Mouse (Mus musculus) hindbrain, postnatal 0 days (tissue): ENCODE measurements around the gene Pkp3. TPM values are rescaled to one million over a fixed set of nuclear protein-coding genes. Genes with fewer than 3 reads are reported as not detected.
A peak's percentile ranks its signal among the peaks of the same experiment; 100 is the strongest.

Source experiments
- ATAC-seq: fragments of 200-750 bp; cut with Nextera tagmentation; 2 replicates; pipeline ENCODE4 v1.8.0; 2017; ENCODE audit warnings: mild to moderate bottlenecking, moderate TSS enrichment, moderate library complexity
- DNase-seq: peaks from one replicate; pipeline ENCODE4 v3.0.0-alpha.2; 2015; ENCODE audit warnings: low spot score
- H3K27ac ChIP-seq: fragments of 300-500 bp; sonication (generic); 2 replicates; pipeline ENCODE4 v1.5.1; 2014; ENCODE audit warnings: mild to moderate bottlenecking
- H3K27me3 ChIP-seq: fragments of 300-500 bp; sonication (generic); 2 replicates; pipeline ENCODE4 v1.6.1; 2014; ENCODE audit warnings: low read length, mixed read lengths; ENCODE audit not compliant: insufficient read depth
- H3K36me3 ChIP-seq: fragments of 300-500 bp; sonication (generic); 2 replicates; pipeline ENCODE4 v1.6.1; 2014; ENCODE audit warnings: low read length, mixed read lengths; ENCODE audit not compliant: insufficient read depth
- H3K4me1 ChIP-seq: fragments of 300-500 bp; sonication (generic); 2 replicates; pipeline ENCODE4 v1.6.1; 2014; ENCODE audit warnings: antibody characterized with exemption, low read length, mixed read lengths; ENCODE audit not compliant: insufficient read depth
- H3K4me2 ChIP-seq: fragments of 300-500 bp; sonication (generic); 2 replicates; pipeline ENCODE4 v1.6.1; 2014; ENCODE audit warnings: low read depth, mild to moderate bottlenecking, low read length, moderate library complexity, mixed read lengths
- H3K4me3 ChIP-seq: fragments of 300-500 bp; sonication (generic); 2 replicates; pipeline ENCODE4 v1.5.1; 2014; ENCODE audit warnings: low read length
- H3K9ac ChIP-seq: fragments of 300-500 bp; sonication (generic); replicated peaks from 2 replicates; pipeline ENCODE4 v1.6.1; 2014; ENCODE audit warnings: mild to moderate bottlenecking, low read length, moderate library complexity, mixed read lengths
- H3K9me3 ChIP-seq: fragments of 300-500 bp; sonication (generic); 2 replicates; pipeline ENCODE4 v1.6.1; 2016; ENCODE audit warnings: low read length, mixed read lengths
- CTCF ChIP-seq: IDR thresholded peaks from 2 replicates; pipeline ENCODE4 v1.5.1; 2016; ENCODE audit warnings: antibody characterized with exemption, control low read depth, low read depth
- WGBS: fragments of 180-500 bp; shearing (Covaris S2); extraction: QIAGEN DNeasy Blood & Tissue Kit; methylation state at CpG from one replicate; pipeline ENCODE4 v1.1.7; 2014; 5-methylcytosine and 5-hydroxymethylcytosine counted together
- polyA plus RNA-seq: library from polyadenylated mRNA; unstranded; fragments of >200 nt; fragmentation: Nextera tagmentation; extraction: Ambion mirVana; gene quantifications from 2 replicates; pipeline ENCODE4 v1.2.1, GENCODE M21; 2015
- total RNA-seq: library from RNA; depleted of rRNA; stranded (reverse); fragments of >200 nt; gene quantifications from 2 replicates; pipeline ENCODE4 v1.2.3, GENCODE M21; 2014

Gene Pkp3
- total and polyA plus RNA-seq, 2 experiments from 2014 or later: 0.29 to 0.58 TPM

DNA sequence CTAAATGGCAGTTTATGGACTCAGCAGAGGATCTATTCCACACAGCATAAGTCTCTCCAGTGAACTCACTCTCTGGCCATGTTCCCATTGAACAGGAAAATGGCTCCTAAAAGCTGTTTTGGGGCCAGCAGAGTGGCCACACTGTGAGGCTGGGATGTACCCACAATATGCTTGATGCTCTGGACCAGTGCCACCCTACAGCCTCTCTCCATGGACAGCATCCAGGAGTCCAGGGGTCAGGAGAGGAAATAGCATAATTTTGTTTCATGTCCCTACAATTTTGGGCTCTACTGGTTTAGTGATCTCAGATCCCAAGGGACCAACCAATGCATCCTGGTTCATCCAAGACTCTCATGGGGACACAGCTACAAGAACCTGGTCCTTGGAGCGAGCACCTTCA, 20.5 kb upstream of the Pkp3 start:
- H3K36me3 ChIP-seq: no peaks in the 10 kb centered on the region
- no peak overlapping the region for H3K4me3 ChIP-seq
- ATAC-seq: no peak
- no peak overlapping the region for H3K9ac ChIP-seq
- WGBS: 97% methylated on average over 1 of the region's 1 CpGs
- no peak overlapping the region for H3K27ac ChIP-seq
- no peaks in the 10 kb centered on the region for H3K27me3 ChIP-seq
- H3K4me1 ChIP-seq: peaks cover 14% of the 10 kb centered on the region
- H3K4me2 ChIP-seq: no peak overlapping the region
- DNase-seq: no peak
- no peaks in the 10 kb centered on the region for H3K9me3 ChIP-seq
- TF ChIP-seq CTCF: no peak

DNA sequence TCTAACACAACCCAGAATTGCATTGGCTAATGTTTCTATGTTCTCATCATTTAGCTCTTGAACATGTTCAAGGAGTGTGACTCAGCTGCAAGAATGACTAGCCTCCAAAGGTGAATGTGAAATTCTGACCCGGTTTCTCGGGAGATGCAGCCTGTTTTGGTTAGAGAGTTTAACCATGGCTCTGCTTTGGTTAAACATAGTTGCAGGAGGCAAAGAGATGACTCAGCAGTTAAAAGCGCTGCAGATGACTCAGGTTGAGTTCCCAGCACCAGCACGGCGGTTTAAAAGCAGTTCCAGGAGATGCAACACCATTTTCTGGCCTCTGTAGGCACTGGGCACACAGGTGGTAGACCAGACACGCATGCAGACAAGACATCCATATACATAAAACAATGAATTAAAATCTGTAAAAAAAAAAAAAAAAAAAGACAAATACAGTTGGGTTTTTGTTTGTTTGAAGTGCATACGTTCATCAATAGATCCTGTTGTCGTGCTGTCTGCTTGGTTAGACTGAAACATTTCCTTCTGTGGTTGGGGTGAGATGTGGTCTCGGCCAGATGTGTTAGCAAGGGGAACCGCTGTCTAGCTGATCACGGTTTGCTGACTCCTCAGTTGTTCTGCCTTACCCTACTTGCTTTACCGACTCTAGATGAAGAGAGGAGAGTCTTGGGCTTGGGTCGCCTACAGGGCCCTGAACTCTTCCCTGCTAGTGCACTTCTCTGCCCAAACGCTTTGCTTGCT, 19.2 kb upstream of the Pkp3 start:
- H3K4me1 ChIP-seq: peaks cover 14% of the 10 kb centered on the region
- H3K4me2 ChIP-seq: no peak overlapping the region
- WGBS: 92% methylated on average over 14 of the region's 14 CpGs
- DNase-seq: no peak
- H3K9ac ChIP-seq: no peak overlapping the region
- no peak for TF ChIP-seq CTCF
- H3K27ac ChIP-seq: no peak overlapping the region
- H3K27me3 ChIP-seq: no peaks in the 10 kb centered on the region
- no peak for ATAC-seq
- peaks cover 4% of the 10 kb centered on the region for H3K36me3 ChIP-seq
- no peaks in the 10 kb centered on the region for H3K9me3 ChIP-seq
- H3K4me3 ChIP-seq: no peak overlapping the region

DNA sequence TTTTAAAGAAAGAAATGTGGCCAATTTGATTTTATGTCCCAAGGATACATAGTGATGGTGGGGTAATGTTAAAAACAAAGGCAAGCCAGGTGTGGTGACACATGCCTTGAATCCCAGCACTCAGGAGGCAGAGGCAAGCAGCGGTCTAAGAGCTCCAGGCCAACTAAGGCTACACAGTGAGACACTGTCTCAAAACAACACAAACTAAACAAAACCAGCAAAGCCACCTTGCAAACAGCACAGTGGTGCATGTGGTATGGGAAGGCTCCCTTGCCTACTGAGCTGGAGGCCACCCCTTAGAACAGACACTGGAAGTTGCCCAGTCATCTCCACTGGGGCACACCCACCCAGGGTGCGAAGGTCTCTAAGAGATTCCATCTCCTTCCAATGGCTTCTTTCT, 18.1 kb upstream of the Pkp3 start:
- Histone ChIP-seq H3K36me3 (peaks cover 14% of the 10 kb centered on the region), H3K9me3 (no peaks in the 10 kb centered on the region), H3K27me3 (no peaks in the 10 kb centered on the region), H3K9ac (peak overlapping the region; percentile 97), H3K4me2 (peak overlapping the region; percentile 78), H3K27ac (peak overlapping the region; percentile 92), H3K4me1 (peaks cover 14% of the 10 kb centered on the region), H3K4me3 (peak overlapping the region; percentile 83)
- DNase-seq (no peak), ATAC-seq (no peak)
- 65% methylated on average over 2 of the region's 2 CpGs for WGBS
- no peak for TF ChIP-seq CTCF

DNA sequence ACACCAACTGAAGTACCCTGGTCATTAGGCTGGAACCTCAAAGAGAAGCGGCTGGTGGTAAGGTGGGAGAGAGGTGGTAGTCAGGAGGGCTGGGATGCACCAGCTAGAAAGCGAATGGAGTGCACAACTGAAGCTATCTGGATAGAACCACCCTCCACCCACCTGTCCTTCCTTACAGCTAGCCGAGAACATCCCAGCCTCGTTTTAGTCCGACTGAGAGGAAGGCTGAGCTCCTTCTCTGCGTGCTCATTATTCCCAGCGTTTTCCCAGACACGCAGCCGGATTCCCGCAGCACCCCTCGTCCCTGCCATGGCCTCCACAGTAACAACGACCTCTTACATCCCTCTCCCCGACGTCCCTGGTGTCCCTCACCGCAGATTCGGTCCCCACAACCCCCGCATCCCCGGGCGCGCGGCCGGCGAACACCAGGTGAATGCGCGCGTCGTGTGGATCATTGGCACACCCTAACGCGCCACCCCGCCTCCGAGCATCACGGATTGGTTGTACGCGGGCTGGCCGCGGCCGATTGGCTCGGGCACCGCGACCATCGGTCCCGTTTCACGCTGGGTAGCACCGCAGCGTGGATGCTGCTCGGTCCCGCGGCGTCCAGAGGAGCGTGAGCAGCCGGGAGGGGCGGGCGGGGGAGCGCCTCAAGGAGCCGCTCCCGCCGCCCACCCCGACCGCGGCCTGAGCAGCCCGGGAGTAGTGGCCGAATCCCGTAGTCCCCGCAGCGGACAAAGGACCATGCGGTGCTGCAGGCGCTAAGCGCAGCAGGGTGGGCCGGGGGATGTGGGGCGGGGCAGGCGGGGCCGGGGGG, 17.4 kb upstream of the Pkp3 start, which contains the start of gene B4galnt4:
TSS of gene B4galnt4 (plus strand) at position 679 of the 817 bp plus-strand sequence.
- ATAC-seq (peak; percentile 95), DNase-seq (peak; percentile 97)
- peaks cover 21% of the 10 kb centered on the region for H3K36me3 ChIP-seq
- peak within 1 kb of the TSS; percentile 97 for H3K9ac ChIP-seq
- WGBS: 1% methylated on average over 47 of the region's 72 CpGs
- no peaks in the 10 kb centered on the region for H3K27me3 ChIP-seq
- H3K9me3 ChIP-seq: no peaks in the 10 kb centered on the region
- H3K4me3 ChIP-seq: peak within 1 kb of the TSS; percentile 83
- no peak for TF ChIP-seq CTCF
- H3K4me2 ChIP-seq: peak within 1 kb of the TSS; percentile 78
- peak within 1 kb of the TSS; percentile 92 for H3K27ac ChIP-seq
- H3K4me1 ChIP-seq: peaks cover 14% of the 10 kb centered on the region

DNA sequence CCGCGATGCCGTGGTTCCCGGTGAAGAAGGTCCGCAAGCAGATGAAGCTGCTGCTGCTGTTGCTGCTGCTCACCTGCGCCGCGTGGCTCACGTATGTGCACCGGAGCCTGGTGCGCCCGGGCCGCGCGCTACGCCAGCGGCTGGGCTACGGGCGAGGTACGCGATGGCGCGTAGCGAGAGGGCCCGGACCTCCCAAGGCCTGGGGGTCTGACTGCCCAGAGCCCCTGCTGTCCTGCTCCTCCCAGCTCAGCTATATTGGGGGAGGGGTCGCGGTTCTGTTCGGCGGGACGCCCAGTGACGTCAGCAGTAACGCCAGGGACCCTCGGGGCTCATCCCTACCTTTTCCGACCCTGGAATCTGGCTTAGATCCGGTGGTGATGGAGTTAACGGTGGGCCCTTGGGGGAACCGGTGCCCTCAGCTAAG, 16.7 kb upstream of the Pkp3 start:
- Histone ChIP-seq H3K4me1 (peaks cover 14% of the 10 kb centered on the region), H3K27me3 (no peaks in the 10 kb centered on the region), H3K27ac (peak overlapping the region; percentile 92), H3K9me3 (no peaks in the 10 kb centered on the region), H3K4me3 (peak overlapping the region; percentile 83), H3K9ac (peak overlapping the region; percentile 97), H3K36me3 (peaks cover 27% of the 10 kb centered on the region), H3K4me2 (peak overlapping the region; percentile 78)
- TF ChIP-seq CTCF: no peak
- peak; percentile 52 for ATAC-seq
- WGBS: under 1% methylated on average over 36 of the region's 37 CpGs
- peak; percentile 50 for DNase-seq

DNA sequence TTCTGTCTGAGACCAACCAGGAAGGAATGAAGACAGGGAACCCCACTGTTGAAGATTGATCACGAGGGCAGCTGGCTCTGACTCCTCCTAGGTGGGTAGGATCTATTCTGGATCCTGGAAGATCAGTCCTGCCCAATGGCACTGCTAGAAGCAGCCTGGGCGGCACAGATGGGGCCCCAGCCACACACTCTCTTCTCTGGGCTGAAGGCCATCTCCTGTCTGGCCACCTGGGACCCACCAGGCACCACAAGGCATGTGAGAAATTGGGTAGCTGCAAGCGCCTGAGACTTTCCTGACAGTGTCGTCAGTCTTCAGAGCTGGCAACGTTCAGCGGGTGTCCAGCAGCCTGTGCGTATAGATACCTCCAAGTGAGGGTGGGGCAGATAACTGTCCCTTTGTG, 15.5 kb upstream of the Pkp3 start:
- ATAC-seq (0 out of 2 replicates have a peak, but pooled peaks have one; percentile 8), DNase-seq (peak; percentile 34)
- Histone ChIP-seq H3K4me2 (peak overlapping the region; percentile 78; the same call in 1 of the 2 replicates), H3K4me3 (no peak overlapping the region), H3K9ac (peak overlapping the region; percentile 97; the same call in 1 of the 2 replicates), H3K9me3 (no peaks in the 10 kb centered on the region), H3K27ac (0 out of 2 replicates have a peak overlapping the region, but pooled peaks have one; percentile 92), H3K36me3 (peaks cover 37% of the 10 kb centered on the region), H3K4me1 (peaks cover 14% of the 10 kb centered on the region), H3K27me3 (no peaks in the 10 kb centered on the region)
- no peak for TF ChIP-seq CTCF
- WGBS: 54% methylated on average over 7 of the region's 7 CpGs
